Mouse (Mus musculus): ENCODE data around the gene Ppip5k1. TPM values are rescaled to one million over a fixed set of nuclear protein-coding genes. Genes with fewer than 3 reads are reported as not detected.
A peak's percentile ranks its signal among the peaks of the same experiment; 100 is the strongest.

Ppip5k1 gene
- polyA plus RNA-seq, 1 experiment = 1.9 TPM

GRCm38 (mm10) chr2:121308997-121309416, 46.2 kb downstream of the Ppip5k1 start:
- Histone ChIP-seq H3K4me3 (replicated peaks) (peak overlapping the region; percentile 79), H3K9me3 (no peaks in the 10 kb centered on the region), H3K27me3 (replicated peaks) (peaks cover 40% of the 10 kb centered on the region), H3K4me1 (peaks cover 38% of the 10 kb centered on the region), H3K36me3 (replicated peaks; ENCODE audit: low read length) (peaks cover 15% of the 10 kb centered on the region)
- TF ChIP-seq FLI1 (IDR thresholded peaks at IDR 0.05; ENCODE audit: low read length) = no peak
- no peak for TF ChIP-seq GATA1 (IDR thresholded peaks at IDR 0.05; ENCODE audit: borderline replicate concordance, low read length)

- Histone ChIP-seq H3K4me3 (replicated peaks) (no peak overlapping the region), H3K4me1 (peaks cover 39% of the 10 kb centered on the region), H3K9me3 (no peaks in the 10 kb centered on the region; the same call in 1 of the 2 replicates), H3K27me3 (replicated peaks) (peaks cover 100% of the 10 kb centered on the region), H3K36me3 (replicated peaks; ENCODE audit: low read length) (peaks cover 10% of the 10 kb centered on the region)
- TF ChIP-seq GATA1 (IDR thresholded peaks at IDR 0.05; ENCODE audit: borderline replicate concordance, low read length) = no peak
These were observed 55.2 kb downstream of the Ppip5k1 start for GRCm38 (mm10) chr2:121300036-121300435.

GRCm38 (mm10) chr2:121299471-121299870, 55.7 kb downstream of the Ppip5k1 start:
- peaks cover 100% of the 10 kb centered on the region for H3K27me3 ChIP-seq (replicated peaks)
- TF ChIP-seq GATA1 (IDR thresholded peaks at IDR 0.05; ENCODE audit: borderline replicate concordance, low read length) = no peak
- TF ChIP-seq FLI1 (IDR thresholded peaks at IDR 0.05; ENCODE audit: low read length) = no peak

GRCm38 (mm10) chr2:121298131-121298530, 57.1 kb downstream of the Ppip5k1 start:
- H3K27me3 ChIP-seq (replicated peaks) = peaks cover 95% of the 10 kb centered on the region

More at GRCm38 (mm10) chr2:121299471-121299870, 55.7 kb downstream of the Ppip5k1 start:
- Histone ChIP-seq H3K4me3 (replicated peaks) (no peak overlapping the region), H3K9me3 (no peaks in the 10 kb centered on the region; the same call in 1 of the 2 replicates), H3K4me1 (peaks cover 45% of the 10 kb centered on the region), H3K36me3 (replicated peaks; ENCODE audit: low read length) (peaks cover 10% of the 10 kb centered on the region)

GRCm38 (mm10) chr2:121297701-121298100, 57.5 kb downstream of the Ppip5k1 start:
- peaks cover 94% of the 10 kb centered on the region for H3K27me3 ChIP-seq (replicated peaks)
- H3K4me1 ChIP-seq = peaks cover 53% of the 10 kb centered on the region
- no peaks in the 10 kb centered on the region; the same call in 1 of the 2 replicates for H3K9me3 ChIP-seq
- H3K4me3 ChIP-seq (replicated peaks) = no peak overlapping the region
- H3K36me3 ChIP-seq (replicated peaks; ENCODE audit: low read length) = peaks cover 10% of the 10 kb centered on the region
- TF ChIP-seq GATA1 (IDR thresholded peaks at IDR 0.05; ENCODE audit: borderline replicate concordance, low read length) (no peak), FLI1 (IDR thresholded peaks at IDR 0.05; ENCODE audit: low read length) (no peak)

More at GRCm38 (mm10) chr2:121298131-121298530, 57.1 kb downstream of the Ppip5k1 start:
- no peak for TF ChIP-seq GATA1 (IDR thresholded peaks at IDR 0.05; ENCODE audit: borderline replicate concordance, low read length)
- TF ChIP-seq FLI1 (IDR thresholded peaks at IDR 0.05; ENCODE audit: low read length) = no peak
- Histone ChIP-seq H3K4me3 (replicated peaks) (no peak overlapping the region), H3K4me1 (peaks cover 50% of the 10 kb centered on the region), H3K36me3 (replicated peaks; ENCODE audit: low read length) (peaks cover 10% of the 10 kb centered on the region), H3K9me3 (no peaks in the 10 kb centered on the region; the same call in 1 of the 2 replicates)

GRCm38 (mm10) chr2:121296754-121297231, 58.4 kb downstream of the Ppip5k1 start:
- Histone ChIP-seq H3K9me3 (no peaks in the 10 kb centered on the region; the same call in 1 of the 2 replicates), H3K27me3 (replicated peaks) (peaks cover 90% of the 10 kb centered on the region), H3K4me3 (replicated peaks) (peak overlapping the region; percentile 91), H3K36me3 (replicated peaks; ENCODE audit: low read length) (peaks cover 10% of the 10 kb centered on the region), H3K4me1 (peaks cover 61% of the 10 kb centered on the region)
- TF ChIP-seq FLI1 (IDR thresholded peaks at IDR 0.05; ENCODE audit: low read length) (no peak), GATA1 (IDR thresholded peaks at IDR 0.05; ENCODE audit: borderline replicate concordance, low read length) (no peak)

GRCm38 (mm10) chr2:121295608-121296571, 59.3 kb downstream of the Ppip5k1 start:
- Histone ChIP-seq H3K4me3 (replicated peaks) (peak overlapping the region; percentile 91), H3K36me3 (replicated peaks; ENCODE audit: low read length) (peaks cover 10% of the 10 kb centered on the region), H3K4me1 (peaks cover 66% of the 10 kb centered on the region), H3K9me3 (no peaks in the 10 kb centered on the region; the same call in 1 of the 2 replicates), H3K27me3 (replicated peaks) (peaks cover 90% of the 10 kb centered on the region)
- no peak for TF ChIP-seq FLI1 (IDR thresholded peaks at IDR 0.05; ENCODE audit: low read length)
- TF ChIP-seq GATA1 (IDR thresholded peaks at IDR 0.05; ENCODE audit: borderline replicate concordance, low read length) = no peak

- peaks cover 69% of the 10 kb centered on the region for H3K4me1 ChIP-seq
- H3K4me3 ChIP-seq (replicated peaks) = peak overlapping the region; percentile 91
- peaks cover 10% of the 10 kb centered on the region for H3K36me3 ChIP-seq (replicated peaks; ENCODE audit: low read length)
- H3K9me3 ChIP-seq = no peaks in the 10 kb centered on the region; the same call in 1 of the 2 replicates
- TF ChIP-seq GATA1 (IDR thresholded peaks at IDR 0.05; ENCODE audit: borderline replicate concordance, low read length) (no peak), FLI1 (IDR thresholded peaks at IDR 0.05; ENCODE audit: low read length) (no peak)
- H3K27me3 ChIP-seq (replicated peaks) = peaks cover 90% of the 10 kb centered on the region
These were observed 60.2 kb downstream of the Ppip5k1 start for GRCm38 (mm10) chr2:121294753-121295607.

GRCm38 (mm10) chr2:121294182-121294581, 61.0 kb downstream of the Ppip5k1 start:
- Histone ChIP-seq H3K4me3 (replicated peaks) (peak overlapping the region; percentile 91), H3K4me1 (peaks cover 77% of the 10 kb centered on the region), H3K36me3 (replicated peaks; ENCODE audit: low read length) (peaks cover 2% of the 10 kb centered on the region), H3K9me3 (no peaks in the 10 kb centered on the region), H3K27me3 (replicated peaks) (peaks cover 90% of the 10 kb centered on the region)
- TF ChIP-seq GATA1 (IDR thresholded peaks at IDR 0.05; ENCODE audit: borderline replicate concordance, low read length) = no peak
- TF ChIP-seq FLI1 (IDR thresholded peaks at IDR 0.05; ENCODE audit: low read length) = no peak
